20 mouse cellular contexts compared by ENCODE assay signal in genomic region chr1:91295544-91295943, GRCm38 (mm10). TPM values are rescaled to one million over a fixed set of nuclear protein-coding genes. Genes with fewer than 3 reads are reported as not detected.
"Had no signal": no experiment of that assay in that cellular context is flagged by ENCODE, and none has a peak within 500 bp of the region (broad histone marks: within the 10 kb centered on the region; RNA-seq: fewer than 3 reads in every experiment).

No protein-coding gene starts in this region.

- H3K4me3 ChIP-seq: neural tube, embryonic 12.5 days; neural tube, embryonic 13.5 days; neural tube, embryonic 15.5 days; stomach, embryonic 15.5 days had no signal

- H3K27me3 ChIP-seq: neural tube, embryonic 12.5 days; neural tube, embryonic 13.5 days; neural tube, embryonic 15.5 days; stomach, embryonic 15.5 days had no signal

- H3K27ac ChIP-seq: neural tube, embryonic 12.5 days; neural tube, embryonic 13.5 days; neural tube, embryonic 15.5 days; stomach, embryonic 15.5 days; stomach, postnatal 0 days had no signal

- H3K36me3 ChIP-seq: stomach, embryonic 15.5 days had no signal

- H3K9me3 ChIP-seq: neural tube, embryonic 12.5 days; neural tube, embryonic 13.5 days; neural tube, embryonic 15.5 days; stomach, embryonic 15.5 days had no signal

- DNase-seq: retina, postnatal 1 day; right cerebral cortex, adult 18-20 months; right cerebral cortex, postnatal 14 days; right cerebral cortex, postnatal 25 days; right cerebral cortex, postnatal 4 days; spleen, adult 18-20 months; thymus, adult 18-20 months; thymus, adult 2 months; thymus, postnatal 14 days; thymus, postnatal 25 days; thymus, postnatal 36 days; thymus, postnatal 4 days had no signal

- H3K9ac ChIP-seq: neural tube, embryonic 12.5 days; neural tube, embryonic 13.5 days; neural tube, embryonic 15.5 days; stomach, embryonic 15.5 days had no signal

RNA-seq across cellular contexts. Expression of gene Espnl, which starts 26.3 kb away (rescaled TPM):
- polyA plus RNA-seq: stomach, embryonic 14.5 days; stomach, embryonic 15.5 days had no signal

RNA-seq across cellular contexts. Expression of gene Klhl30, which starts 55.3 kb away (rescaled TPM):
- total RNA-seq: neutrophil, adult 5-6 weeks had no signal
- polyA plus RNA-seq: neural tube, embryonic 14.5 days had no signal
